Mouse (Mus musculus): ENCODE data around the gene Actr1b. TPM values are rescaled to one million over a fixed set of nuclear protein-coding genes. Genes with fewer than 3 reads are reported as not detected.

Gene Actr1b
- 55.4 and 68.4 TPM in 2 replicates for total RNA-seq (2023)

DNA sequence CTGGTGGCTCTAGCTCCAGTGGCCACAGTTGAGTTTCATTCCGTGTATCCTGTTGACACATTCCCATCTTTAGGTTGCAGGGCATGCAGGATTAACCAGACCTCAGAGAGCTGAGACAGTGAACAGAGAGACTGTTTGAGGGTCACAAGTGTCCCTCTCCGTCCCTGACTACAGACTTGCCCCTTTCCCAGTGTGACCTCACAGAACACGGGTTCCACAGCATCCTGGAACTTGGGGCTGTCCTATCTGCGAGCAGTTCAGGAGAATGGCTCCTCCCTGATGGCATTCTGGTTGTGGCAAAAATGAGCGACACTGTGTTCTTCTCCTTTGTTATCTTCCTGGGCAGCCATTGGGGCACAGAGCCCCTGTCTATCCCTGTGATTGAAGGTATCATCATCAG, at the start of gene Actr1b:
Actr1b (minus strand) TSS at position 112 of the 400 bp plus-strand sequence.

DNA sequence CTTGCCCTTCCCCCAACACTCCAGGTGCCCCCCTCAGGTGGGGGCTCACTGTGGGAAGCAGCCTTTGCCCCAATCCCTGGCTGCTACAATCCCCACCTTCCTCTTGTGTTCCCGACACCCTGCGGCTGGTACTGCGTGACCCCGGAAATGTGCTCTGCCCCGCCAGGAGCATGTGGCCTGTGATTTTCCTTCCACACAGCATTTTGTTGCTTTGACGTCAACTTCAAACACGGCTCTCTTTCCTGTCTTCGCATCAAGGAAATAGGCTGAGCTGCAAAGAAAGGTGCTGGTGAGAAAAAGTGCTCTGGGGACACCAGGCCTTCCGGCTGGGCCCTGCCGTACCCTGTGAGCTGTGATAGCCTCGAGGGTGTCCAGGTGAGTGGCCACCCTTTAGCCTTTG, 47.3 kb upstream of the Actr1b start, which contains the start of gene Zap70:
Zap70 (plus strand) TSS at position 231 of the 400 bp plus-strand sequence.

DNA sequence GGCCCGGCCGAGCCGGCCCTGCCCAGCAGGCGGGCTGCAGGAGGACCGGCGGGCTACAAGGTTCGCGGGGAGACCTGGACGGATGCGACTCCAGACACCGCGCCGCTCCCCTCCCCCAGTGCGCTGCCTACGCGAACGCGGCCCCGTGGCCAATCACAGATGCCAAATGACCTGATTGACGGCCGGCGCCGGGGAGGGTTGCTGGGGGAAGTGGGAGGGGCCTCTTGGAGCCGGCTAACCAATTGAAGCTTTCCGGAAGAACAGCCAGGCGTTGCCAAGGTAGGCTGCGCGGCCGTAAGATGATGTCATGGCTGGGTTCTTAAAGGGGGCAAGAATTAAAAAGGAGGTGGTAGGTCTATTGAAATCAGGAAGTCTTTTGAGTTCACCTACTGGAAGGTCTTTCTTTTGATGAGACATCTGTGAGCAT, 4.4 kb downstream of the Actr1b start, which contains the start of gene 4933424G06Rik:
4933424G06Rik (plus strand) TSS at position 296 of the 427 bp plus-strand sequence.

DNA sequence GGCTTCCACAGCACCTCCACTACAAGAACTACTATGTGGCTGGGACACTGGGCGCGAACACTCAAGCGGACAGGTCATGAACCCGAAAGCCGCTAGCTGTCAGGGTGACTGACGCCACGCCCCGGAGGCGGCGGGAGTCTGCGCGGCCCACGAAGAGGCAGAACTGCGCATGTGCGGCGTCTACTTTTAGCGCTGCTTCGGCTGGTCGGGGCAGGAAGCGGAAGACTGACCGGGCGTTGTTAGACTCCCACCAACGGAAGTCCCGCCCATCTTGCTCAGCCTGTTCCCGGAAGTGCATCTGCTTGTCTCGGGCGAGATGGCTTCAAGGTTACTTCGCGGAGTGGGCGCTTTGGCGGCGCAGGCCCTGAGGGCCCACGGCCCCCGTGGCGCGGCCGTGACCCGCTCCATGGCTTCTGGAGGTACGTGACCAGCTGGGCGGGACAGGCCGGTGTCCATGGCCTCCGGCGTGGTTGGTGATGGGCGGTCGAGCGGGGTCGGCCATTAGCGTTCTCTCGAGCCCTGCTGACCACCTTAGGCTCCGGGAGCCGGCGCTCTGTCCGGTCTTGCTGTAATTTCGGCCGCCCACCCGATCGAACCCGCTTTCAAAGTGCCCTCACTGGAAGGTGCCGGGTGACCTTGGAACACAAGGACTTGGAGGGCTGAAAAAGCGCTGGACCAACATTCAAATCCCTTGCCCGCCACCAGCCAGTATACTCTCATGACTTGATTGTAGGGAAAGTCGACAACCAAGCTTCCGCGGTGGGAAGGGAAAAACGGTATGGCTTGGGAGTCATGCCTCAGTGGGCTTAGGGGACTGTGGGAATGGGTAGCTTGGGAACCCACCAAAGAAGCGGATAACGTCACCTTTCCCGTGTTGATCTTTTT, 22.7 kb downstream of the Actr1b start, which contains the start of gene Cox5b:
Cox5b (plus strand) TSS at position 179 of the 885 bp plus-strand sequence.

DNA sequence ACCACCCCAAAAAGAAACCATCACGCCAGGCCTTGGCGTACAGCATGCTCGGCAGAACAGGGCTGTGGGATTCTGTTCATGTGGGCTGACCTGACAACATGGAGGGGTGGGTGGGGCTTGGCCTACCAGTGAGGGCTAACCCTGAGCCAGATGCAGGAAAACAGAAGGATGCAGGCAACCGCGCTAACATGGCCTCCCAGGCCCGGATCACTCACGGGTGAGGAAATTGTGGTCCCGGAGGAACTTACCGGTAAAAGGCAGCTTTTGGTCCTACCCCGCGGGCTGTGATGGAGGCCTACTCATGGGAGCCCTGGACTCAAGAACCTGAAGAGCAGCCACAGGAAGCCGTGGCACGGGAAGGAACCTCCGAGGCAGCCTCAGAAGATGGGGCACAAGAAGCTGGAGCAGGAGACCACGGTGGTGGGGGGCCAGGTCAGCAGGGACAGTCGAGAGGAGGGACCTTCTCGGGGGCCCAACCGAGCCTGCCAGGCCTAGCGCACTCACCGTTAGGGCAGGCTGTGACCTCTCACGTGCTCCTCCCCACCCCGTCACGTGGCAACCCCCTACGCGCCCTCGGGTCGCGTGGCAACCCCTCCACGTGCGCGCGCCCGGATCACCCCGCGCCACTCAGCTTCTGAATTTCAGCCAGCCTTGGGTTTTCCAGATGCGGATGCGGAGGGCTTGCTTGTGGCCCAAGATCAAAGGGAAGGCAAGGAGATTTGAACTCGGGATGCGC, 31.4 kb downstream of the Actr1b start, which contains the start of gene Fam178b:
Fam178b (minus strand) TSS at position 564 of the 736 bp plus-strand sequence.

Other genes with a start within 250 kb of the Actr1b start
- gene Cnnm4, start 242.8 kb downstream of the Actr1b start, total RNA-seq (2023) = 27.9 and 32.5 TPM in 2 replicates
- 30.7 and 40.0 TPM in 2 replicates for gene Cnnm3, start 202.6 kb downstream of the Actr1b start, total RNA-seq (2023)
- 1.1 and 2.4 TPM in 2 replicates for gene Ankrd23, start 177.5 kb downstream of the Actr1b start, total RNA-seq (2023)
- gene Gm42417, start 175.0 kb downstream of the Actr1b start, total RNA-seq (2023) = 3.4 TPM in 1 of 2 replicates, not detected in the other
- 6.4 and 6.7 TPM in 2 replicates for gene Ankrd39, start 167.0 kb downstream of the Actr1b start, total RNA-seq (2023)
- 0.68 and 0.79 TPM in 2 replicates for gene Sema4c, start 156.1 kb downstream of the Actr1b start, total RNA-seq (2023)
- 0.44 and 0.93 TPM in 2 replicates for gene Fam178b, start 31.2 kb downstream of the Actr1b start, total RNA-seq (2023)
- 197 and 210 TPM in 2 replicates for gene Cox5b, start 23.0 kb downstream of the Actr1b start, total RNA-seq (2023)
- gene 4933424G06Rik, start 4.3 kb downstream of the Actr1b start, total RNA-seq (2023) = not detected in 2 replicates
- gene Zap70, start 47.4 kb upstream of the Actr1b start, total RNA-seq (2023) = not detected in 2 replicates
- gene Tmem131, start 229.2 kb upstream of the Actr1b start, total RNA-seq (2023) = 64.6 and 66.1 TPM in 2 replicates

All from neutrophil, adult 65 days (primary cell).